Mouse (Mus musculus): ENCODE data around the gene Vmn1r58. TPM values are rescaled to one million over a fixed set of nuclear protein-coding genes. Genes with fewer than 3 reads are reported as not detected.
"Not testable (repeated sequence)": the region's sequence is repeated elsewhere in the genome, so short reads cannot be mapped to it uniquely, and the experiment has no call there.

Gene Vmn1r58
- total RNA-seq (2021), result not detected

DNA sequence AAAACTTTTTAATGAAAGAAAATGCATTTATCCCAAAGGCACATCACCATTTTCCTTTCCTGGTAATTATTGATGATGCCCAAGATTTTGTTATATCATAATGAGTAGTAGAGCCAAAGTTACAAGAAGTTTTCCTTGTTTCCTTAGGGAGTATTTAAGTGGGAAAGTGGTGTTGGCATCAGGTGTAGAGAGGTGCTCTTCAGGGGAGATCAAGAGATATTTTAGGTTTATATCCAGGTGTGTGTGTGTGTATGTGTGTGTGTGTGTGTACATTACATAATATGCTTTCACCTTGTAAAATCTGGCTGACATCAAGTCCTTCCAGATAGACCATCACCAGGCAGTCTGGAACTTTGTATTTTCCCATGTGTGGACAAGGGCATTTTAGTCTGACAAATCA is at the start of gene Vmn1r58:
Vmn1r58 (minus strand) TSS at position 101 of the 400 bp plus-strand sequence.
- intact Hi-C loops (cut with DNase I); DNase-seq (ENCODE audit: low spot score in 2 of 2): not testable (repeated sequence)

DNA sequence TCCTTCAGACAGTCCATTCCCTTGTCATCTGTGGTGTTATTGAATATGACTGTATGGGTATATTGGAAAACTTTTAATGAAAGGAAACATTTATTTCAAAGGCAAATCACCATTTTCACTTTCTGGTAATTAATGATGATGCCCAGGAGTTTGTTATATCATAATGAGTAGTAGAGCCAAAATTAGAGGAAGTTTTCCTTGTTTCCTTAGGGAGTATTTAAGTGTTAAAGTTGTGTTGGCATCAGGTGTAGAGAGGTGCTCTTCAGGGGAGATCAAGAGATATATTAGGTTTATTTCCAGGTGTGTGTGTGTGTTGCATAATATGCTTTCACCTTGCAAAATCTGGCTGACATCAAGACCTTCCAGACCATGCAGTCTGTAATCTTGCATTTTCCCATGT is 43.5 kb upstream of the Vmn1r58 start, which contains the start of gene Vmn1r59:
Vmn1r59 (minus strand) TSS at position 101 of the 400 bp plus-strand sequence.
- intact Hi-C loops (cut with DNase I), result no loop called here

GRCm38 (mm10) chr7:5454011-5454410 is 40.8 kb upstream of the Vmn1r58 start:
- intact Hi-C loops (cut with DNase I); DNase-seq (ENCODE audit: low spot score in 2 of 2): not testable (repeated sequence)

More for the DNA sequence above, 43.5 kb upstream of the Vmn1r58 start, which contains the start of gene Vmn1r59:
- no peak for DNase-seq (ENCODE audit: low spot score in 2 of 2)

GRCm38 (mm10) chr7:5448627-5449026 is 35.4 kb upstream of the Vmn1r58 start:
- intact Hi-C loops (cut with DNase I), result no loop called here
- no peak for DNase-seq (ENCODE audit: low spot score in 2 of 2)

GRCm38 (mm10) chr7:5406201-5406600 is 7.0 kb downstream of the Vmn1r58 start:
- intact Hi-C loops (cut with DNase I), result no loop called here
- DNase-seq (ENCODE audit: low spot score in 2 of 2), result no peak

DNA sequence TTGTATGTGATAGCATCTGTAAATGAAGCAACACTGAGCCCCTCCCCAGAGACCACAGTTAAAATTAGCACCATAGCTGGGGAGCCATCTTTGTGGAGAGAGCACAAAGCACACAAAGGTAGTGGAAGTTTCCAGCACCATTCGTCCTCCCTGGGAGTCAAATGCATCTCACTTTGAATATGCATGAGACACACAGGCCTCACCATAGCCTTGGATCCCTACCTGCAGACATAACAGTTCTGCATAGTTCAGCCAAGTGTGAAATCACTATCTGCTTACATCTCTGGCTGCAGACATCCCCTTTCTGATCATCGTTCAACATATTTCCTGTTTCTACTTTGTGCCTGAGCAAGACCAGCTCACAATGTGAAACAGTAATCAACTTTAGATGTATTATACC is 46.5 kb downstream of the Vmn1r58 start:
- DNase-seq (ENCODE audit: low spot score in 2 of 2), result no peak
- intact Hi-C loops (cut with DNase I), result loop anchor here (1.0 kb wide), 1 partner anchor 31 kb away; no protein-coding TSS in a partner anchor

- DNase-seq (ENCODE audit: low spot score in 2 of 2), result no peak
- intact Hi-C loops (cut with DNase I), result no loop called here
Observed at GRCm38 (mm10) chr7:5363599-5363998, 49.6 kb downstream of the Vmn1r58 start.

Other genes starting within 250 kb of the Vmn1r58 start
- not detected for gene Vmn1r56, start 216.6 kb downstream of the Vmn1r58 start, total RNA-seq (2021)
- gene Vmn1r57, start 194.9 kb downstream of the Vmn1r58 start, total RNA-seq (2021), result not detected
- not detected for gene Gm5065, start 62.9 kb downstream of the Vmn1r58 start, total RNA-seq (2021)
- not detected for gene Nlrp2, start 62.4 kb downstream of the Vmn1r58 start, total RNA-seq (2021)
- not detected for gene Vmn1r59, start 43.4 kb upstream of the Vmn1r58 start, total RNA-seq (2021)
- gene Vmn2r28, start 80.6 kb upstream of the Vmn1r58 start, total RNA-seq (2021), result not detected
- not detected for gene Vmn1r60, start 133.9 kb upstream of the Vmn1r58 start, total RNA-seq (2021)
- not detected for gene Vmn1r61, start 199.9 kb upstream of the Vmn1r58 start, total RNA-seq (2021)